8 mouse cellular contexts compared by ENCODE assay signal in genomic region chr13:92610311-92611221, GRCm38 (mm10). TPM values are rescaled to one million over a fixed set of nuclear protein-coding genes. Genes with fewer than 3 reads are reported as not detected.
DNase-seq lines count a peak whose midpoint lies in the region; ATAC-seq and TF ChIP-seq lines count a peak whose summit lies in the region.

Gene Serinc5 (plus strand): TSS chr13:92611091.

- peak; percentile 98 for DNase-seq in Muller cell, postnatal 12 days (ENCODE audit: inconsistent ontology term)
- DNase-seq in cerebellum, adult 9-10 months, result peak; percentile 94
- DNase-seq in layer of hippocampus, adult 9-10 months (ENCODE audit: low spot score), result peak; percentile 86
- peak; percentile 97 to 98 for DNase-seq in thymus, adult 18-20 months

- peaks cover 26% of the 10 kb centered on the region for H3K4me1 ChIP-seq in lung, embryonic 15.5 days
- H3K4me1 ChIP-seq in olfactory bulb, adult 2 months (ENCODE audit: control insufficient read depth, insufficient read depth, low read length), result peaks cover 10% of the 10 kb centered on the region; the same call in 1 of the 2 replicates

- TF ChIP-seq POLR2A in olfactory bulb, adult 2 months (IDR thresholded peaks at IDR 0.05; ENCODE audit: insufficient read depth, low read depth, low read length), result peak; percentile 88

- H3K27ac ChIP-seq in lung, embryonic 15.5 days, result peak within 1 kb of the TSS; percentile 97
- peak within 1 kb of the TSS; percentile 72 for H3K27ac ChIP-seq in olfactory bulb, adult 2 months (ENCODE audit: insufficient read depth, low read depth, low read length)

- no peaks in the 10 kb centered on the region for H3K36me3 ChIP-seq in lung, embryonic 15.5 days

- H3K27me3 ChIP-seq in lung, embryonic 15.5 days, result no peaks in the 10 kb centered on the region

- peak within 1 kb of the TSS; percentile 74 for H3K4me3 ChIP-seq in lung, embryonic 15.5 days
- peak within 1 kb of the TSS; percentile 88 for H3K4me3 ChIP-seq in olfactory bulb, adult 2 months (ENCODE audit: insufficient read depth, low read depth, low read length)

- no peaks in the 10 kb centered on the region for H3K9me3 ChIP-seq in lung, embryonic 15.5 days

- peak; percentile 87 for ATAC-seq in frontal cortex, adult (ENCODE audit: low TSS enrichment)
- ATAC-seq in hematopoietic stem cell, adult 5-6 weeks (replicated peaks in 1 of 2; ENCODE audit: insufficient read depth in 1 of 2, low FRiP score in 2 of 2, low TSS enrichment in 1 of 2, low read depth in 1 of 2, poor library complexity in 2 of 2, severe bottlenecking in 2 of 2), result peak; percentile 93 to 94
- ATAC-seq in lung, embryonic 15.5 days (ENCODE audit: borderline replicate concordance, extremely low read depth, low FRiP score, low TSS enrichment), result peak; percentile 98

- TF ChIP-seq CTCF in olfactory bulb, adult 2 months (IDR thresholded peaks at IDR 0.05; ENCODE audit: insufficient read depth, low read depth, low read length), result no peak

- peak within 1 kb of the TSS; percentile 80 for H3K4me2 ChIP-seq in lung, embryonic 15.5 days

- H3K9ac ChIP-seq in lung, embryonic 15.5 days, result peak within 1 kb of the TSS; percentile 79

- under 1% methylated on average over 55 of the region's 55 CpGs for WGBS in lung, embryonic 15.5 days
- under 1% methylated on average over 55 of the region's 55 CpGs for WGBS in olfactory bulb, adult 2 months

RNA-seq across cellular contexts. Expression of gene Serinc5, which starts in this region (rescaled TPM):
- total RNA-seq in hematopoietic stem cell, adult 5-6 weeks (2017), result 9.2 and 14.4 TPM in 2 replicates
- polyA plus RNA-seq in lung, embryonic 15.5 days (2015; fragmentation: Nextera tagmentation; extraction: Ambion mirVana), result 23.4 and 26.0 TPM in 2 replicates
- polyA plus RNA-seq in olfactory bulb, adult 2 months (2012; ENCODE audit: insufficient read depth, insufficient read length, low replicate concordance, missing spikeins), result 157 TPM in 1 of 2 replicates, not detected in the other

Comparison
In these comparisons a context has a peak if more than half of its experiments do, and no peak if none do; other contexts are left out.
1. Peak in every context shown above with its lines: DNase-seq, ATAC-seq, H3K4me3 ChIP-seq and H3K27ac ChIP-seq.